Mouse (Mus musculus) G1E (cell line): ENCODE data around the gene Elavl4. TPM values are rescaled to one million over a fixed set of nuclear protein-coding genes. Genes with fewer than 3 reads are reported as not detected.

Experiments
- ATAC-seq: 2 replicates; pipeline ENCODE4 v1.8.0; 2016; ENCODE audit warnings: mild to moderate bottlenecking; ENCODE audit not compliant: insufficient number of reproducible peaks, poor library complexity, low FRiP score, severe bottlenecking; ENCODE audit errors: extremely low read depth
- DNase-seq: peaks from one replicate; pipeline ENCODE4 v3.0.0; 2012; ENCODE audit warnings: low spot score
- H3K27me3 ChIP-seq: 2 replicates; pipeline ENCODE4 v1.6.1; 2012; ENCODE audit warnings: mild to moderate bottlenecking, low read length, inconsistent platforms; ENCODE audit not compliant: insufficient read depth
- H3K36me3 ChIP-seq: replicated peaks from 2 replicates; pipeline ENCODE3; 2012; ENCODE audit warnings: mild to moderate bottlenecking, inconsistent platforms
- H3K4me1 ChIP-seq: 2 replicates; pipeline ENCODE4 v1.6.1; 2012; ENCODE audit warnings: low read depth, low read length, inconsistent platforms, mixed read lengths; ENCODE audit not compliant: insufficient read depth
- H3K4me3 ChIP-seq: 2 replicates; pipeline ENCODE4 v1.5.1; 2012; ENCODE audit warnings: low read depth, mild to moderate bottlenecking, inconsistent platforms, low read length, moderate library complexity, mixed read lengths
- H3K9me3 ChIP-seq: replicated peaks from 2 replicates; pipeline ENCODE4 v1.6.1; 2012; ENCODE audit warnings: inconsistent platforms
- CTCF ChIP-seq: IDR thresholded peaks from 2 replicates; pipeline ENCODE4 v1.5.1; 2012; ENCODE audit warnings: low read depth, low read length, inconsistent platforms, mixed read lengths
- GATA1 ChIP-seq: IDR thresholded peaks from 2 replicates; pipeline ENCODE4 v1.6.1; 2012; ENCODE audit warnings: borderline replicate concordance, low read length, inconsistent platforms, mixed read lengths
- GATA2 ChIP-seq: IDR thresholded peaks from 2 replicates; pipeline ENCODE4 v1.6.1; 2012; ENCODE audit warnings: low read depth, low read length, inconsistent platforms, borderline replicate concordance
- POLR2AphosphoS5 ChIP-seq: IDR thresholded peaks from 2 replicates; pipeline ENCODE4 v1.6.1; 2012; ENCODE audit warnings: low read depth, low read length, inconsistent platforms; ENCODE audit not compliant: insufficient replicate concordance
- TAL1 ChIP-seq: conservative IDR thresholded peaks from 2 replicates; pipeline ENCODE4 v1.6.1; 2012; ENCODE audit warnings: low read depth, low read length, inconsistent platforms, mixed read lengths
- polyA plus RNA-seq: library from polyadenylated mRNA; stranded (reverse); fragments of >175 nt; gene quantifications from 2 replicates; pipeline ENCODE4 v1.2.3, GENCODE M21; 2012
- total RNA-seq, 2 experiments: library from RNA; stranded (forward) in 1 of 2; stranded (reverse) in 1 of 2; fragments of 200-1000 nt in 1 of 2; fragments of >200 nt in 1 of 2; fragmentation: Nextera tagmentation in 1 of 2; gene quantifications; 2 replicates each; pipeline ENCODE4 v1.2.3; 2014 to 2017

The Elavl4 gene
- total and polyA plus RNA-seq, 3 experiments = not detected

- TF ChIP-seq GATA2 = no peak
- TF ChIP-seq POLR2AphosphoS5 = no peak
- TF ChIP-seq TAL1 = no peak
- TF ChIP-seq CTCF = no peak
- no peak for TF ChIP-seq GATA1
- Histone ChIP-seq H3K9me3 (peaks cover 31% of the 10 kb centered on the region), H3K36me3 (no peaks in the 10 kb centered on the region), H3K4me3 (no peak overlapping the region), H3K27me3 (no peaks in the 10 kb centered on the region), H3K4me1 (no peaks in the 10 kb centered on the region)
- DNase-seq = no peak
- no peak for ATAC-seq
Measured at GRCm38 (mm10) chr4:110270046-110270445, 81.7 kb downstream of the Elavl4 start.

GRCm38 (mm10) chr4:110266804-110267575, 84.7 kb downstream of the Elavl4 start:
- ATAC-seq (no peak), DNase-seq (no peak)
- TF ChIP-seq CTCF (no peak), GATA2 (no peak), POLR2AphosphoS5 (no peak), TAL1 (no peak), GATA1 (no peak)
- Histone ChIP-seq H3K4me3 (no peak overlapping the region), H3K4me1 (no peaks in the 10 kb centered on the region), H3K36me3 (no peaks in the 10 kb centered on the region), H3K9me3 (peaks cover 32% of the 10 kb centered on the region), H3K27me3 (no peaks in the 10 kb centered on the region)

GRCm38 (mm10) chr4:110264345-110264943, 87.3 kb downstream of the Elavl4 start:
- Histone ChIP-seq H3K36me3 (no peaks in the 10 kb centered on the region), H3K9me3 (peaks cover 29% of the 10 kb centered on the region), H3K27me3 (no peaks in the 10 kb centered on the region), H3K4me3 (no peak overlapping the region), H3K4me1 (no peaks in the 10 kb centered on the region)
- ATAC-seq = no peak
- TF ChIP-seq POLR2AphosphoS5 (no peak), GATA2 (no peak), TAL1 (no peak), GATA1 (no peak), CTCF (no peak)
- no peak for DNase-seq

GRCm38 (mm10) chr4:110257360-110257759, 94.3 kb downstream of the Elavl4 start:
- Histone ChIP-seq H3K27me3 (no peaks in the 10 kb centered on the region), H3K36me3 (no peaks in the 10 kb centered on the region), H3K4me3 (no peak overlapping the region), H3K9me3 (peaks cover 24% of the 10 kb centered on the region), H3K4me1 (no peaks in the 10 kb centered on the region)
- no peak for DNase-seq
- TF ChIP-seq GATA1 = no peak
- TF ChIP-seq TAL1 = no peak
- no peak for TF ChIP-seq CTCF
- no peak for TF ChIP-seq GATA2
- no peak for TF ChIP-seq POLR2AphosphoS5
- ATAC-seq = no peak

- H3K36me3 ChIP-seq = no peaks in the 10 kb centered on the region
- H3K4me3 ChIP-seq = no peak overlapping the region
- no peak for TF ChIP-seq POLR2AphosphoS5
- no peak for TF ChIP-seq TAL1
- TF ChIP-seq GATA1 = no peak
- TF ChIP-seq GATA2 = no peak
- TF ChIP-seq CTCF = no peak
- H3K9me3 ChIP-seq = peaks cover 20% of the 10 kb centered on the region
- no peak for ATAC-seq
- no peaks in the 10 kb centered on the region for H3K27me3 ChIP-seq
- no peaks in the 10 kb centered on the region for H3K4me1 ChIP-seq
- DNase-seq = no peak
Measured at GRCm38 (mm10) chr4:110255617-110256016, 96.1 kb downstream of the Elavl4 start.

GRCm38 (mm10) chr4:110250055-110250454, 101.7 kb downstream of the Elavl4 start:
- ATAC-seq (no peak), DNase-seq (no peak)
- TF ChIP-seq CTCF (no peak), POLR2AphosphoS5 (no peak), TAL1 (no peak), GATA2 (no peak), GATA1 (no peak)
- Histone ChIP-seq H3K4me1 (no peaks in the 10 kb centered on the region), H3K27me3 (no peaks in the 10 kb centered on the region), H3K9me3 (peaks cover 19% of the 10 kb centered on the region), H3K4me3 (no peak overlapping the region), H3K36me3 (no peaks in the 10 kb centered on the region)
